Mouse (Mus musculus): ENCODE results near the gene Bpifa5. TPM values are rescaled to one million over a fixed set of nuclear protein-coding genes. Genes with fewer than 3 reads are reported as not detected.
"Not testable (repeated sequence)": the region's sequence is repeated elsewhere in the genome, so short reads cannot be mapped to it uniquely, and the experiment has no call there.

The Bpifa5 gene
- polyA plus RNA-seq (2016; fragmentation: Nextera tagmentation; extraction: Ambion mirVana) = not detected in 2 replicates

DNA sequence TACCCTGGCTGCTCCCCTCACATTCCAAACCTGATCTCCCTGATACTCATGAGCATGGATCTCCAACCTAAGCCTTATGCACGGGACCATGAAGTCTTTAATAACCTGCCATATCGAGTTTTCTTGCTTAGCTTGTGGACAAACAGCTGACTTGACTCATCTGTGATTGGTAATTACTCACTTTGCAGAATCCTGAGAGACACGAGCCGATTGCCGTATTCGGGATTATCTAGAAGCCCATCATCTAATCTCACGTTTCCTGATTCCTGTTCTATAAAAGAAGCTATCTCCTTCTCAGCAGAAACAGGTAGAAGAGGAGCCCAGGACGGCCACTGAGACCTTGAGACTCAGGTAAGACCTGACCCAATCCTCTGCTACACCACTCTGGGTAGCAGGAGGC lies at the start of gene Bpifa5:
Bpifa5 (plus strand) TSS at position 301 of the 400 bp plus-strand sequence.
- H3K9me3 ChIP-seq = peaks cover 7% of the 10 kb centered on the region; the same call in 1 of the 2 replicates
- no peaks in the 10 kb centered on the region for H3K4me1 ChIP-seq (replicated peaks)
- H3K27me3 ChIP-seq (ENCODE audit: insufficient read depth, poor library complexity, severe bottlenecking) = no peaks in the 10 kb centered on the region
- no peak for DNase-seq (ENCODE audit: low spot score)
- no peak within 1 kb of the TSS for H3K4me3 ChIP-seq
- 84% methylated on average over 8 of the region's 8 CpGs for WGBS
- H3K27ac ChIP-seq = no peak within 1 kb of the TSS
- no peaks in the 10 kb centered on the region for H3K36me3 ChIP-seq

DNA sequence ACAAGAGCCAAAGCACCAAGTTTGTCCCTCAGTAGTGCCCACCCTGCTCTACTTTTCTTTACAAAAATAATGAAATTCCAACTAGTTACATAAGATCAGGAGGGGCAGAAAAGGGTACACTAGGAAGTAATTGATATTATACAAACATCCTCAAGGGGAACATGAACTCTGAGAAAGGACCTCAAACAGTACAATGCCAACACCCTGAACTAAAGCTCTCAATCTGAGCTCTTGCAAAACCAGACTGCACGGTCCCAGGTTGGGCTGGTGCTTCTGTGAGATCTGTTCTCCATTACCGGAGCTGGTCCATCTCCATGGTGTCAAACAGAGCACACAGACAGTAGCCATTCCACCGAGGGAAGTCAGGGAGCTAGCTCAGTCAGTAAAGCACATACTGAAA lies 45.0 kb upstream of the Bpifa5 start:
- DNase-seq (ENCODE audit: low spot score) = no peak
- no peak overlapping the region for H3K4me3 ChIP-seq
- H3K27ac ChIP-seq = no peak overlapping the region
- 91% methylated on average over 3 of the region's 3 CpGs for WGBS
- no peaks in the 10 kb centered on the region for H3K9me3 ChIP-seq
- H3K4me1 ChIP-seq (replicated peaks) = no peaks in the 10 kb centered on the region
- H3K36me3 ChIP-seq = no peaks in the 10 kb centered on the region
- no peaks in the 10 kb centered on the region for H3K27me3 ChIP-seq (ENCODE audit: insufficient read depth, poor library complexity, severe bottlenecking)

DNA sequence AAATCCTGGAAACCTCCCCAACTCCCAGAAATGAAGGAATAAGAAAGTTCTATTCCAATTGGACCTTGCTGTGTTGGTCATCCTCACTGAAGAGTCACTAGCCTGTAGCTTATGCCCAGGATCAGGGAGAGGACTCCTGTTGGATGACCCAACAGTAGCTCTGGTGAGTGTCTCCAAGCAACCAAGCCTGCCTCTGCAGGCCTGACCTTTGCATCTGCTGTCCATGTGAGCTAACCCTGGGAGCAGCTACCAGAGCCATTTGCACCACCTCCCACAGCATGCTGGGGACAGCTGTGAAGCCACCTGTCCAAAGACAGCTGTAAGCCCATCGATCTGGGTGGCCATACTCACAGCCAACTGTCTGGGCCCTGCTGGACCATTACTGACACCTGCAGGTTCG lies 32.3 kb upstream of the Bpifa5 start, which contains the start of gene Bpifa3:
Bpifa3 (plus strand) TSS at position 217 of the 400 bp plus-strand sequence.
- no peaks in the 10 kb centered on the region for H3K36me3 ChIP-seq
- no peaks in the 10 kb centered on the region for H3K4me1 ChIP-seq (replicated peaks)
- WGBS = 73% methylated on average over 2 of the region's 2 CpGs
- DNase-seq (ENCODE audit: low spot score) = no peak
- no peaks in the 10 kb centered on the region for H3K9me3 ChIP-seq
- no peak within 1 kb of the TSS for H3K4me3 ChIP-seq
- no peak within 1 kb of the TSS for H3K27ac ChIP-seq
- no peaks in the 10 kb centered on the region for H3K27me3 ChIP-seq (ENCODE audit: insufficient read depth, poor library complexity, severe bottlenecking)

DNA sequence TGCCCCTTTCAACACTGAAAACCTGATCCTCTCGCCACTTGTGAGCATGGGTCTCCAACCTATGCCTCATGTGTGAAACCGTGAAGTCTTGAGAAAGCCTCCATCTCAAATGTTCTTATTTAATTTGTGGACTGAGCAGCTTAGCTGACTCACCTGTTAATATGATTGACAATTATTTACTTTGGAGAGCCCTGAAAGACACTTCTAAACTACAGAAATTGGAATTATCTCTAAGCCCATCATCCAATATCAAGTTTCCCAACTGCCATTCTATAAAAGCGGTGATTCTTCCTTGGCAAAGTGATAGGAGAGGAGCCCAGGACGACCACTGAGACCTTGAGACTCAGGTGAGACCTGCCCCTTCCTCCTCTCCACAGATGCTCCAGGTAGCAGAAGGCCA lies 19.8 kb upstream of the Bpifa5 start, which contains the start of gene Bpifa1:
Bpifa1 (plus strand) TSS at position 301 of the 400 bp plus-strand sequence.
- WGBS = 80% methylated on average over 4 of the region's 4 CpGs

DNA sequence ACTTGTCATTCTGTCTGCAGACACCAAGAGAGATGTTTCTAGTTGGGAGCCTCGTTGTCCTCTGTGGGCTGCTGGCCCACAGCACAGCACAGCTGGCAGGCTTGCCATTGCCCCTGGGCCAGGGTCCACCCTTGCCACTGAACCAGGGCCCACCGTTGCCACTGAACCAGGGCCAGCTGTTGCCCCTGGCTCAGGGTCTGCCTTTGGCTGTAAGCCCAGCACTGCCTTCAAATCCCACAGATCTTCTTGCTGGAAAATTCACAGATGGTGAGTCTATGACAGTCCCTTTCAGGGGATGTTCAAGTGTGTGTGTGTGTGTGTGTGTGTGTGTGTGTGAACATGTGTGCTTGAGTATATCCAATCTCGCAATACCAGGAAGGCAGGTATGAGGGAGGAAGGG lies 18.7 kb upstream of the Bpifa5 start:
- no peaks in the 10 kb centered on the region for H3K9me3 ChIP-seq
- no peak overlapping the region for H3K27ac ChIP-seq
- no peaks in the 10 kb centered on the region for H3K4me1 ChIP-seq (replicated peaks)
- no peaks in the 10 kb centered on the region for H3K27me3 ChIP-seq (ENCODE audit: insufficient read depth, poor library complexity, severe bottlenecking)
- 85% methylated on average over 3 of the region's 3 CpGs for WGBS
- no peaks in the 10 kb centered on the region for H3K36me3 ChIP-seq
- no peak overlapping the region for H3K4me3 ChIP-seq
- DNase-seq (ENCODE audit: low spot score) = no peak

More for the DNA sequence above, 19.8 kb upstream of the Bpifa5 start, which contains the start of gene Bpifa1:
- DNase-seq (ENCODE audit: low spot score) = no peak
- no peak within 1 kb of the TSS for H3K27ac ChIP-seq
- H3K4me1 ChIP-seq (replicated peaks) = no peaks in the 10 kb centered on the region
- H3K4me3 ChIP-seq = no peak within 1 kb of the TSS
- no peaks in the 10 kb centered on the region for H3K27me3 ChIP-seq (ENCODE audit: insufficient read depth, poor library complexity, severe bottlenecking)
- no peaks in the 10 kb centered on the region for H3K36me3 ChIP-seq
- no peaks in the 10 kb centered on the region for H3K9me3 ChIP-seq

DNA sequence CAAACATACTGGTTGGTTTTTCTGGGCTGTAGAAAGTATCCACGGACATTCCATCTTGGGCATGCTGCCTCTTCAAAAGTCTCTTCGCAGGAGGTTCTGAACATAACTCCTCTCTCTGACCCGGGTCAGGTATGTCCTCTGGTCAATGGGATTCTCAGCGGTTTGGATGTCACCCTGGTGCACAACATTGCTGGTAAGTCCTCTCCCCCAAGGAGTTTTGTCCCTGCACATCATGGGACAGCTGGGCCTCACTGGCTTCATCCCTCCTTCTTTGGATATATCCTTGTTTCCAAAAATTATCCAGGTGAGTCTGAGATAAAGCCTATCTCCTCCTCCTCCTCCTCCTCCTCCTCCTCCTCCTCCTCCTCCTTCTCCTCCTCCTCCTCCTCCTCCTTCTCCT lies 14.9 kb upstream of the Bpifa5 start:
- Histone ChIP-seq H3K36me3 (no peaks in the 10 kb centered on the region), H3K27ac (no peak overlapping the region), H3K4me3 (no peak overlapping the region), H3K4me1 (replicated peaks) (no peaks in the 10 kb centered on the region), H3K27me3 (ENCODE audit: insufficient read depth, poor library complexity, severe bottlenecking) (no peaks in the 10 kb centered on the region), H3K9me3 (no peaks in the 10 kb centered on the region)
- no peak for DNase-seq (ENCODE audit: low spot score)
- 78% methylated on average over 4 of the region's 4 CpGs for WGBS

DNA sequence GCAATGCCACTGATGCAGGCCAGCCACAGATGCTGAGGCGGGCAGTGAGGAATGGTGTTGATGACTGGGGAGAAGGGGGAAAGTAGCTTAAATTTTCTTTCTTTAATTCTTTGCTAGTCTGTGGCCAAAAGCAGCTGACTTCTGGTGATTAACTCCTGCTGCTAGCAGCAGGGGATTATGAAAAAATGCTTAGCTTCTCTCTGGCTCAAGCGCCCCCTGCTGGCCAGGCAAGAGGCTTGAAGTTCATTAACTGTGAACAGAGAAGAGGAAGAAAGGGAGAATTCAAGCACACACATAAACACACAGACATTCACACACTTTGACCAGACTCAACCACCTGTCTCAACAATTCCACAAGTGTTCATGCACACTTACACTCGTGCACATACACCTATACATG lies 4.0 kb upstream of the Bpifa5 start:
- WGBS = 46% methylated on average over 3 of the region's 3 CpGs
- DNase-seq (ENCODE audit: low spot score) = peak; percentile 41
- Histone ChIP-seq H3K4me1 (replicated peaks) (no peaks in the 10 kb centered on the region), H3K27me3 (ENCODE audit: insufficient read depth, poor library complexity, severe bottlenecking) (no peaks in the 10 kb centered on the region), H3K9me3 (peaks cover 7% of the 10 kb centered on the region; the same call in 1 of the 2 replicates), H3K27ac (no peak overlapping the region), H3K4me3 (no peak overlapping the region), H3K36me3 (no peaks in the 10 kb centered on the region)

DNA sequence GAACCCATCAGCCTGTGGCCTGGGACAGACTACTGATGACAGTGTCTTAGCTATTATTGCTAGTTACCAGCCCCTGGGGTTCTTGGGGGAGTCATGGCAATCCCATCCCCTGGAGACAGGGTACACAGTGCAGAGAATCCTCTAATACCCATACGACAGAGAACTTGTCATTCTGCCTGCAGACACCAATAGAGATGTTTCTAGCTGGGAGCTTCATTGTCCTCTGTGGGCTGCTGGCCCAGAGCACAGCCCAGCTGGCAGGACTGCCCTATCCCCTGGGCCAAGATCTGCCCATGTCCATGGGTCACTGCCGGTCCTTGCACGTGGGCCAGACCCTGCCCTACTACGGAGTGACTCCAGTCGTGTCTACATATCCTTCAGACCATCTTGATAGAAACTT lies 899 bp downstream of the Bpifa5 start:
- Histone ChIP-seq H3K9me3 (peaks cover 7% of the 10 kb centered on the region; the same call in 1 of the 2 replicates), H3K36me3 (no peaks in the 10 kb centered on the region), H3K4me3 (no peak overlapping the region), H3K27me3 (ENCODE audit: insufficient read depth, poor library complexity, severe bottlenecking) (no peaks in the 10 kb centered on the region), H3K4me1 (replicated peaks) (no peaks in the 10 kb centered on the region), H3K27ac (no peak overlapping the region)
- WGBS = 85% methylated on average over 5 of the region's 5 CpGs
- no peak for DNase-seq (ENCODE audit: low spot score)

DNA sequence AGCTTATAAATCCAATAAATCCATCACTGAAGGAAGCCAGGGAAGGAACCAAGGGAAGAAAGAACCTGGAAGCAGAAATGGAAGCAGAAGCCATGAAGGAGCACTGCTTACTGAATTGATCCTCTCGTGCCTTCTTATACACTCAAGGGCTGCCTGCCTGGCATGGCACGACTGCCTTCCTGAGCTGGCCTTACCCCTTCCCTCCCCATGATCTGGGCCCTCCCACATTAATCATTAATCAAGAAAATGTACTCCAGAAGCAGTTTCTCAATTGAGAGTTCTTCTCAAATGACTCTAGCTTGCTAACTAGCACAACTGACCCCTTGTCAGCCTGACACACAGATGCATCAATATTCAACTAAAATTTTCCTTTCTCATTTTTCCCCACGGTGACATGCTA lies 6.8 kb downstream of the Bpifa5 start:
- no peaks in the 10 kb centered on the region for H3K27me3 ChIP-seq (ENCODE audit: insufficient read depth, poor library complexity, severe bottlenecking)
- H3K4me3 ChIP-seq = no peak overlapping the region
- no peaks in the 10 kb centered on the region for H3K36me3 ChIP-seq
- DNase-seq (ENCODE audit: low spot score) = no peak
- H3K27ac ChIP-seq = no peak overlapping the region
- H3K4me1 ChIP-seq (replicated peaks) = no peaks in the 10 kb centered on the region
- no peaks in the 10 kb centered on the region for H3K9me3 ChIP-seq
- WGBS = 68% methylated on average over 3 of the region's 3 CpGs

DNA sequence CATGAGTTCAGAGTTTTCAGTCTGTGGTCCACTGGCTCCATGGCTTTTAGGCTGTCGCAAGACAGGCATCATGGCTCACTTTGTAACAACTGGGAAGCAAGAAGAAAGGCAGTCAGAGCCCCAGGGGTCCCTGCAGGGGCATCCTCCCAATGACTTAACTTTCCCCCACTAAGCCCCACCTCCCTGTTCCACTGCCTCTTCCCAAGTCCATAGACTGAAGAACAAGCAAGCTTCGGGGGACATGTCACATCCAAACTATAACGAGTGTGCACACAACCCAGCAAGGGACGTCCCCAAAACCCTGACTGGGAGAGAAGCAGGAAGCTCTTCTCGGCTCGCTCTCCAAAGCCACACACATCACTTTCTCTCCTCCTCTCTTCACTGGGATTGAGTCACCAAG lies 9.2 kb downstream of the Bpifa5 start:
- no peaks in the 10 kb centered on the region for H3K36me3 ChIP-seq
- H3K27me3 ChIP-seq (ENCODE audit: insufficient read depth, poor library complexity, severe bottlenecking) = no peaks in the 10 kb centered on the region
- DNase-seq (ENCODE audit: low spot score) = no peak
- H3K9me3 ChIP-seq = no peaks in the 10 kb centered on the region
- H3K4me3 ChIP-seq = no peak overlapping the region
- H3K4me1 ChIP-seq (replicated peaks) = no peaks in the 10 kb centered on the region
- H3K27ac ChIP-seq = no peak overlapping the region
- 75% methylated on average over 6 of the region's 6 CpGs for WGBS

DNA sequence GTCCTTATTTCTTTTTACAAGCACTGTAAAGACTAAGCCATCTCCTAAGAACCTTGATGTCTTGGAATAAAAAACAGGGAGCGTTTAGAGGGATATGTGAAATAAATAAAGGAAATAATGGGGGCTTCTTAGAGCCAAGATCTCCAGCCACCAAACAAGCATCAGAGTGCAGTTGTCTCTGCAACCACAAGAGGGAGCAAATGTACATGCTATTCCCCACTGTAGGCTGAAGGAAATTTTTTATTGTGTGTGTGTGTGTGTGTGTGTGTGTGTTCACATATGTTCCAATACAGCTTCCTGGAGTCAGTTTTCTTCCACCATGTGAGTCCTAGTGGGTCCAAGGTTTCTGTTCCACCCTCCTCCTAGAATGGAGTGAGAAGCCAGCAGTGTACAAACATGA lies 10.9 kb downstream of the Bpifa5 start:
- DNase-seq (ENCODE audit: low spot score) = peak; percentile 32
- Histone ChIP-seq H3K27ac (no peak overlapping the region), H3K4me3 (no peak overlapping the region), H3K9me3 (no peaks in the 10 kb centered on the region), H3K4me1 (replicated peaks) (no peaks in the 10 kb centered on the region), H3K27me3 (ENCODE audit: insufficient read depth, poor library complexity, severe bottlenecking) (no peaks in the 10 kb centered on the region), H3K36me3 (no peaks in the 10 kb centered on the region)
- WGBS = 41% methylated on average over 1 of the region's 1 CpGs

DNA sequence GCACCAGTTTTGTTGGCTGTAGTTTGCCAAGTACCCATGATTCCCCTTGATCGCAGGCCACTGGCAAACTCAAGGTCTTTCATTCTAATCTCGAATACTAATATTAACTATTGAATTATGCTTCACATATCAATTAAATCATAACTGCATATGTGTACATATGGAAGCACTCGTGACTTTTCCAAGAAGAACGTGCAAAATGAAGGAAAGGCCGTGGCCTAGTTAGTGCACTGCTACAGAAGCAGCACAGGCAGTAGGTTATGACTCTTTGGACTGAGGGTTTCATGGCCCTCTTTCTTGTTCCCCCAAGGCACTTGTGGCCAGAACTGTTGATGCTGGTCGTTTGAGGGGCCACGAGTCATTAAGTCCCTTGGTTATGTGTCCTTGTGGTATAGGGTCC lies 19.5 kb downstream of the Bpifa5 start:
- H3K4me1 ChIP-seq (replicated peaks); H3K9me3 ChIP-seq; H3K36me3 ChIP-seq; H3K27ac ChIP-seq; H3K4me3 ChIP-seq; H3K27me3 ChIP-seq (ENCODE audit: insufficient read depth, poor library complexity, severe bottlenecking); DNase-seq (ENCODE audit: low spot score): not testable (repeated sequence)
- WGBS = 88% methylated on average over 7 of the region's 7 CpGs

DNA sequence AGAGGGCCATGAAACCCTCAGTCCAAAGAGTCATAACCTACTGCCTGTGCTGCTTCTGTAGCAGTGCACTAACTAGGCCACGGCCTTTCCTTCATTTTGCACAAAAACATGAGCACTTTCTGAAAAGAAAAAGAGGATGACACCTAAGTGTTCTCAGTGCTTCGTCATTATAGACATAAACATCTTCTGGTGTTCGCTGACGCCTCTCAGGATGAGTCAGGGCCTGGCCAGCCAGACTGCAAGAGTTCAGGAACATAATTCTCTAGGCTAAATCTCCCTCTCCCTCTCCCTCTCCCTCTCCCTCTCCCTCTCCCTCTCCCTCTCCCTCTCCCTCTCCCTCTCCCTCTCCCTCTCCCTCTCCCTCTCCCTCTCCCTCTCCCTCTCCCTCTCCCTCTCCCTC lies 20.7 kb downstream of the Bpifa5 start:
- WGBS = 81% methylated on average over 4 of the region's 4 CpGs
- H3K36me3 ChIP-seq; H3K27me3 ChIP-seq (ENCODE audit: insufficient read depth, poor library complexity, severe bottlenecking); H3K4me1 ChIP-seq (replicated peaks); H3K27ac ChIP-seq; H3K4me3 ChIP-seq; H3K9me3 ChIP-seq; DNase-seq (ENCODE audit: low spot score): not testable (repeated sequence)

DNA sequence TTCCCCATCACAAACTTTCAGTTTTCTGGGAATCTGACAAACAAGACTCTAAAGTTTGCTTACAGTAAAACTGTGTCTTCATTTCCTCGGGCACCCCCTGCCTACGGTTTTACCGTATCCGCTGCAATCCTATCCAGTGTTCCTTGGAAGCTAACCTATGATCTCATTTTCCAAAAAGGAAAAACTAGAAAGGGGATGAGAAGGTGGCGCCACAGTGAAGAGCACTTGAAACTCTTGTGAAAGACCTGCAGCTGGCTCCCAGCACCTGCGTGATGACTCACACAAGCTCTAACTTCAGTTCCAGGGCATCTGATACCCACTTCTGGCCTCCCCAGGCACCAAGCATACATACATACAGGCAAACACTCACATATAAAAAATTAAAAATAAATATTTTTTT lies 22.9 kb downstream of the Bpifa5 start:
- no peaks in the 10 kb centered on the region for H3K4me1 ChIP-seq (replicated peaks)
- H3K27ac ChIP-seq = no peak overlapping the region
- no peaks in the 10 kb centered on the region for H3K9me3 ChIP-seq
- H3K27me3 ChIP-seq (ENCODE audit: insufficient read depth, poor library complexity, severe bottlenecking) = no peaks in the 10 kb centered on the region
- 89% methylated on average over 6 of the region's 6 CpGs for WGBS
- H3K4me3 ChIP-seq = no peak overlapping the region
- H3K36me3 ChIP-seq = no peaks in the 10 kb centered on the region
- no peak for DNase-seq (ENCODE audit: low spot score)
